In genomic region chr6:37003235-37003634, GRCm38 (mm10) we compare ENCODE assay signal across 16 mouse cellular contexts.
"Had no signal": no experiment of that assay in that cellular context is flagged by ENCODE, and none has a peak within 500 bp of the region (broad histone marks: within the 10 kb centered on the region; RNA-seq: fewer than 3 reads in every experiment).

No protein-coding gene starts in this region.

- H3K27ac ChIP-seq: kidney, postnatal 0 days; layer of hippocampus, adult 2 months; liver, embryonic 13.5 days; midbrain, embryonic 15.5 days; stomach, postnatal 0 days had no signal

- H3K9me3 ChIP-seq: liver, embryonic 13.5 days; midbrain, embryonic 15.5 days had no signal

- DNase-seq: kidney, adult 2 months; kidney, postnatal 25 days; layer of hippocampus, adult 9-11 months; liver, embryonic 13.5 days; lung, adult 2 months; lung, postnatal 14 days; lung, postnatal 4 days; thymus, adult 2 months; thymus, postnatal 14 days; thymus, postnatal 4 days had no signal

- H3K4me2 ChIP-seq: liver, embryonic 13.5 days; midbrain, embryonic 11.5 days; midbrain, embryonic 15.5 days had no signal

- H3K36me3 ChIP-seq: liver, embryonic 13.5 days had no signal

- H3K4me1 ChIP-seq: liver, embryonic 13.5 days; midbrain, embryonic 15.5 days had no signal

- H3K4me3 ChIP-seq: layer of hippocampus, adult 2 months; liver, embryonic 13.5 days; midbrain, embryonic 15.5 days; myocyte had no signal

- ATAC-seq: midbrain, embryonic 15.5 days had no signal

- H3K27me3 ChIP-seq: liver, embryonic 13.5 days; midbrain, embryonic 15.5 days had no signal

- H3K9ac ChIP-seq: liver, embryonic 13.5 days; midbrain, embryonic 15.5 days had no signal
